Mouse (Mus musculus) adrenal gland, adult 10 weeks (tissue): ENCODE data around the gene Chst12. TPM values are rescaled to one million over a fixed set of nuclear protein-coding genes. Genes with fewer than 3 reads are reported as not detected.

Source experiments
- polyA plus RNA-seq: library from polyadenylated mRNA; stranded (reverse); fragments of 350-450 nt; fragmentation: Illumina TruSeq; extraction: RNeasy Lipid Tissue Mini Kit (QIAGEN cat#74804); gene quantifications from one replicate; pipeline ENCODE4 v1.2.3, GENCODE M21; 2014; ENCODE audit warnings: low read depth, low replicate concordance

Gene Chst12
- polyA plus RNA-seq: not detected

DNA sequence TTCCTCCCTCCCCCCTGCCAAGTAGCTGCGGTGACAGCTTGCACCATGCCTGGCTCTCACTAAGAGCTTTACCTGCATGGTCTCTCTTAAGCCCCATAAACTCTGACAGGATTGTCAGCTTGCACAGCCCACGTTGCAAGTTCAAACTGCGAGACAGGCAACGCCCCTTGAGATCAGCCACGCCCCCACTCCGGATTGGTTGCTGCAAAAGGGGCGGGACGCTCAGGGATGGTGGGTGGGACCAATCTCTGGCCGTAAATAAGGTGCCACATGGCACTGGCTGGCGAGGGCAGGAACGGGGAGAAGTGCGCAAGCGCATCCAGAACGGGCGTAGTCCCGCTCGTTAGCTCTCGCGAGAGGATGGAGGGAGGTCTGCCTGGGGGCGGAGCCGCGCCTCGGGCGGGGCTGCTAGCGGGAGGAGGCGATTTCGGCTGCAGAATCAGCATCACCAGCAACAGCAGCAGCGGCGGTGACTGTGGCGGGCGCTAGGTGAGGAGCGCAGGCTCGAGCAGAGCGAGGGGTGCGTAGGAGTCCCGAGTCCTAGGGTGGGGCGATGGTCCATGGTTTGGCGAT, at the start of gene Chst12:
Chst12 (plus strand) TSS at position 343 of the 573 bp plus-strand sequence.

DNA sequence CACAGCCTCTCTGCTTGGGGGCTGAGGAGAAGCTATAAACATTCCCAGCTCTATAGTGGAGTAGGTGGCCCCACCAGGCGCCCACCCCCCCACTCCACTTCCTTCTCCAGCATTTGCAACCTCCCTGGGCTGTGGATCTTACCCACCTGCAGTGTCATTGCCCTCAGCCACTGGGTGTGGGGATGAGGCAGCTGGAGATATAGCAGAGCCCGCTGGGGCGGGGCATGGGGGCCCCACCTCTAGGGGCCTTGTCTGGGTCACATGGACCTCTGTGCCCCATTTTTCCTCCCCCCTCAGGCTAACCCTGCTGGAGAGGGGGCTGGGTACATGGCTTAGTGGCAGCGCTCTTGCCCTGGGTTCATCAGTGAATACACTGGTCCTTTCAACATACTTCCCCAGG, 59.5 kb downstream of the Chst12 start, which contains the start of gene Grifin:
Grifin (minus strand) TSS at position 176 of the 400 bp plus-strand sequence.

Other genes starting within 250 kb of the Chst12 start
- gene Mad1l1, start 184.0 kb upstream of the Chst12 start, polyA plus RNA-seq: not detected
- gene Nudt1, start 183.9 kb upstream of the Chst12 start, polyA plus RNA-seq: 0.70 TPM
- 1.2 TPM for gene Mrm2, start 173.7 kb upstream of the Chst12 start, polyA plus RNA-seq
- not detected for gene Snx8, start 116.3 kb upstream of the Chst12 start, polyA plus RNA-seq
- 47.2 TPM for gene Eif3b, start 86.2 kb upstream of the Chst12 start, polyA plus RNA-seq
- gene Gm4869, start 59.9 kb upstream of the Chst12 start, polyA plus RNA-seq: not detected
- gene Grifin, start 59.5 kb downstream of the Chst12 start, polyA plus RNA-seq: not detected
- 1.6 TPM for gene Lfng, start 101.8 kb downstream of the Chst12 start, polyA plus RNA-seq
- gene Ttyh3, start 143.5 kb downstream of the Chst12 start, polyA plus RNA-seq: 4.8 TPM
- 11.0 TPM for gene Iqce, start 196.8 kb downstream of the Chst12 start, polyA plus RNA-seq
- 2.9 TPM for gene Brat1, start 199.5 kb downstream of the Chst12 start, polyA plus RNA-seq
- gene Amz1, start 218.6 kb downstream of the Chst12 start, polyA plus RNA-seq: not detected